Mouse (Mus musculus) stomach, embryonic 16.5 days (tissue): ENCODE measurements around the gene Kcnq2. TPM values are rescaled to one million over a fixed set of nuclear protein-coding genes. Genes with fewer than 3 reads are reported as not detected.

Experiments used
- ATAC-seq: fragments of 200-750 bp; cut with Nextera tagmentation; 2 replicates; pipeline ENCODE4 v1.8.0; 2017; ENCODE audit warnings: moderate number of reproducible peaks, moderate TSS enrichment; ENCODE audit not compliant: insufficient read depth, low FRiP score
- H3K27ac ChIP-seq: fragments of 300-500 bp; sonication (generic); 2 replicates; pipeline ENCODE4 v1.5.1; 2014; ENCODE audit warnings: low read length
- H3K27me3 ChIP-seq: fragments of 300-500 bp; sonication (generic); 2 replicates; pipeline ENCODE4 v1.6.1; 2014; ENCODE audit warnings: low read length, control low read depth, mixed read lengths; ENCODE audit not compliant: control insufficient read depth, insufficient read depth
- H3K36me3 ChIP-seq: fragments of 300-500 bp; sonication (generic); 2 replicates; pipeline ENCODE4 v1.6.1; 2014; ENCODE audit warnings: low read length; ENCODE audit not compliant: control insufficient read depth, insufficient read depth
- H3K4me1 ChIP-seq: fragments of 300-500 bp; sonication (generic); 2 replicates; pipeline ENCODE4 v1.6.1; 2014; ENCODE audit warnings: low read length, control low read depth, mixed read lengths; ENCODE audit not compliant: control insufficient read depth, insufficient read depth
- H3K4me2 ChIP-seq: fragments of 300-500 bp; sonication (generic); 2 replicates; pipeline ENCODE4 v1.6.1; 2014; ENCODE audit warnings: low read depth, low read length, mixed read lengths
- H3K4me3 ChIP-seq: fragments of 300-500 bp; sonication (generic); replicated peaks from 2 replicates; pipeline ENCODE4 v1.5.1; 2014; ENCODE audit warnings: mild to moderate bottlenecking, low read length
- H3K9ac ChIP-seq: fragments of 300-500 bp; sonication (generic); 2 replicates; pipeline ENCODE4 v1.6.1; 2014; ENCODE audit warnings: low read length
- H3K9me3 ChIP-seq: fragments of 300-500 bp; sonication (generic); replicated peaks from 2 replicates; pipeline ENCODE4 v1.6.1; 2016; ENCODE audit warnings: low read length, control low read depth; ENCODE audit not compliant: control insufficient read depth
- WGBS: fragments of 180-500 bp; shearing (Covaris S2); extraction: QIAGEN DNeasy Blood & Tissue Kit; methylation state at CpG from one replicate; pipeline ENCODE4 v1.1.7; 2014; 5-methylcytosine and 5-hydroxymethylcytosine counted together
- polyA plus RNA-seq: library from polyadenylated mRNA; unstranded; fragments of >200 nt; fragmentation: Nextera tagmentation; extraction: Ambion mirVana; gene quantifications from 2 replicates; pipeline ENCODE4 v1.2.1, GENCODE M21; 2015

Kcnq2 gene
- polyA plus RNA-seq, 1 experiment from 2014 or later, result 1.1 TPM

- Histone ChIP-seq H3K9me3 (no peaks in the 10 kb centered on the region), H3K4me1 (peaks cover 3% of the 10 kb centered on the region; the same call in 1 of the 2 replicates), H3K4me2 (no peak overlapping the region), H3K27me3 (peaks cover 38% of the 10 kb centered on the region), H3K36me3 (no peaks in the 10 kb centered on the region), H3K4me3 (no peak overlapping the region), H3K27ac (no peak overlapping the region), H3K9ac (no peak overlapping the region)
- no peak for ATAC-seq
- 92% methylated on average over 17 of the region's 17 CpGs for WGBS
Measured at GRCm38 (mm10) chr2:181152701-181153100, 17.6 kb upstream of the Kcnq2 start.

DNA sequence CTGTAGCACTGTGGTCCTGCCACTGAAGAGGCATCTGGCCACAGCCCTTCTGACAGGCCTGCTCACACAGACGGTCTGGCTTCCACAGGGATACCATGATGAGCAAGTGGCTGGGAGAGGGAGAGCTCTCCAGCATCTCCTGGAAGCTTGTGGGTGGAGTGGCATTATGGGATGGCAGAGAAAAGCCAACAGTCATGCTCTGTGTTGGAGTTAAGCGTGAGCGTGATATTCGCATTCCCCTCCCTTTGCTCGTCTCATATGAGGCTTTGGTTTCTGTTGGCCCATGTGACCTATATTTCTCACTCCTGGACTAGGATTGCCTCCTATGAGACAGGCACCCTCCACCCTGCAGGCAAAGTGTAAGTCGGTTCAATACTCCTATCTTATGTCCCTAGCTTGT lies 15.2 kb upstream of the Kcnq2 start:
- no peak overlapping the region for H3K27ac ChIP-seq
- 54% methylated on average over 6 of the region's 6 CpGs for WGBS
- H3K4me2 ChIP-seq, result no peak overlapping the region
- 0 out of 2 replicates have a peak, but pooled peaks have one; percentile 6 for ATAC-seq
- H3K4me3 ChIP-seq, result no peak overlapping the region
- no peaks in the 10 kb centered on the region for H3K36me3 ChIP-seq
- peaks cover 4% of the 10 kb centered on the region; the same call in 1 of the 2 replicates for H3K4me1 ChIP-seq
- H3K9me3 ChIP-seq, result no peaks in the 10 kb centered on the region
- no peak overlapping the region for H3K9ac ChIP-seq
- H3K27me3 ChIP-seq, result peaks cover 22% of the 10 kb centered on the region; the same call in 1 of the 2 replicates

- H3K4me3 ChIP-seq, result peak overlapping the region; percentile 46
- H3K36me3 ChIP-seq, result no peaks in the 10 kb centered on the region
- H3K27ac ChIP-seq, result no peak overlapping the region
- no peak overlapping the region for H3K9ac ChIP-seq
- peaks cover 18% of the 10 kb centered on the region; the same call in 1 of the 2 replicates for H3K27me3 ChIP-seq
- ATAC-seq, result no peak
- H3K9me3 ChIP-seq, result no peaks in the 10 kb centered on the region
- peak overlapping the region; percentile 82 for H3K4me2 ChIP-seq
- H3K4me1 ChIP-seq, result peaks cover 4% of the 10 kb centered on the region; the same call in 1 of the 2 replicates
- 13% methylated on average over 31 of the region's 31 CpGs for WGBS
Measured at GRCm38 (mm10) chr2:181148318-181148955, 13.3 kb upstream of the Kcnq2 start.

- Histone ChIP-seq H3K27me3 (peaks cover 18% of the 10 kb centered on the region; the same call in 1 of the 2 replicates), H3K9ac (peak overlapping the region; percentile 33; the same call in 1 of the 2 replicates), H3K27ac (no peak overlapping the region), H3K4me1 (peaks cover 4% of the 10 kb centered on the region; the same call in 1 of the 2 replicates), H3K4me3 (peak overlapping the region; percentile 46), H3K4me2 (peak overlapping the region; percentile 82), H3K36me3 (no peaks in the 10 kb centered on the region), H3K9me3 (no peaks in the 10 kb centered on the region)
- WGBS, result 1% methylated on average over 57 of the region's 61 CpGs
- peak; percentile 56; the same call in 1 of the 2 replicates for ATAC-seq
Measured at GRCm38 (mm10) chr2:181147546-181148317, 12.6 kb upstream of the Kcnq2 start.

- no peak for ATAC-seq
- H3K9me3 ChIP-seq, result no peaks in the 10 kb centered on the region
- no peak overlapping the region for H3K4me2 ChIP-seq
- H3K36me3 ChIP-seq, result no peaks in the 10 kb centered on the region
- peaks cover 18% of the 10 kb centered on the region; the same call in 1 of the 2 replicates for H3K27me3 ChIP-seq
- H3K27ac ChIP-seq, result no peak overlapping the region
- H3K9ac ChIP-seq, result no peak overlapping the region
- no peak overlapping the region for H3K4me3 ChIP-seq
- H3K4me1 ChIP-seq, result peaks cover 4% of the 10 kb centered on the region; the same call in 1 of the 2 replicates
- WGBS, result 40% methylated on average over 4 of the region's 4 CpGs
Measured at GRCm38 (mm10) chr2:181146976-181147545, 12.0 kb upstream of the Kcnq2 start.

- Histone ChIP-seq H3K27ac (no peak overlapping the region), H3K4me1 (peaks cover 4% of the 10 kb centered on the region; the same call in 1 of the 2 replicates), H3K9me3 (no peaks in the 10 kb centered on the region), H3K9ac (no peak overlapping the region), H3K4me2 (no peak overlapping the region), H3K4me3 (no peak overlapping the region), H3K27me3 (peaks cover 10% of the 10 kb centered on the region; the same call in 1 of the 2 replicates), H3K36me3 (no peaks in the 10 kb centered on the region)
- WGBS, result 74% methylated on average over 2 of the region's 2 CpGs
- no peak for ATAC-seq
Measured at GRCm38 (mm10) chr2:181144675-181145074, 9.6 kb upstream of the Kcnq2 start.

DNA sequence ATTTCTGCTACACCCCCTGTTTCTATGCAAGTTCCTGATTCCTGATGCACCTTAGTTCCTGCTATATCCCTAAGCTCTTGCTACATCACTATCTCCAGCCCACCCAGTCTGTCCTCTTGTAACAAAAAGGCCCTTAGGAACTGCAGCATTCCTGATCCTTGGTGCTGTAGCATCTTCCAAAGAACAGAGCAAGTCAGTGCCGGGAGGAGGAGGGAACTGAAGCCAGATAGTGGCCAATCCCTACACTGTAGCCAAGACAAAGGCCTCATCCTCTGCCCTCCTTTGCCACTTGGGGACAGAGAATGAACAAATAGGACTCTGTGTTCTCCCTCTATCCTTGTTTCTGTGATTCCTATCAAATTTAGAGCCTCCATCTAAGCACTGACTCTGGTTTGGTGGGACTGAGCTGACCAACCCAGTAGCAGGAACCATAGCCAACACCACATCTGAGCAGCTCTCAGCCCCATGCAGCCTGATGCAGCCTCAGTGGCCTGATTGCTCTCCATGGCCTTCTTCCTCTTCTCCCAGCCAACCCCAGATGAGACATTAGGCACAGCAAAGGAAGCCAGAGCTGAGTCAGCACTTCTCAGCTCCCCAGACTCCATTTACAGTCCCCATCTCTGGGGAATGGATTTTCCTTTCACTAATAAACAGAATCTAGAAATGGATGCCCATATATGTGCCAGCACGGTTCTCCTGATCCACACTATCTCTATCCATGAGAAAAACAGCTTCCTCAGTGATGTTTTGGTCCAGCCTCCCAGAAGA lies 8.6 kb upstream of the Kcnq2 start:
- Histone ChIP-seq H3K4me2 (no peak overlapping the region), H3K9me3 (no peaks in the 10 kb centered on the region), H3K4me3 (no peak overlapping the region), H3K4me1 (peaks cover 4% of the 10 kb centered on the region; the same call in 1 of the 2 replicates), H3K27me3 (peaks cover 6% of the 10 kb centered on the region; the same call in 1 of the 2 replicates), H3K27ac (no peak overlapping the region), H3K9ac (no peak overlapping the region), H3K36me3 (no peaks in the 10 kb centered on the region)
- WGBS, result 58% methylated on average over 2 of the region's 2 CpGs
- no peak for ATAC-seq

- Histone ChIP-seq H3K4me2 (no peak overlapping the region), H3K27me3 (peaks cover 10% of the 10 kb centered on the region; the same call in 1 of the 2 replicates), H3K4me1 (peaks cover 1% of the 10 kb centered on the region; the same call in 1 of the 2 replicates), H3K9ac (no peak overlapping the region), H3K27ac (no peak overlapping the region), H3K4me3 (no peak overlapping the region), H3K36me3 (no peaks in the 10 kb centered on the region), H3K9me3 (no peaks in the 10 kb centered on the region)
- no peak for ATAC-seq
- WGBS, result 59% methylated on average over 8 of the region's 8 CpGs
Measured at GRCm38 (mm10) chr2:181142703-181143135, 7.6 kb upstream of the Kcnq2 start.
